Mouse (Mus musculus) intestine, embryonic 14.5 days (tissue): ENCODE measurements at regions not wholly inside any gene's neighbourhood (a gene's known extent, or its start where the extent isn't known, plus 50 kb on each side); places are given as distances from the start of the nearest gene placed in this dataset.

Experiments
- ATAC-seq: fragments of 200-750 bp; cut with Nextera tagmentation; replicated peaks from 2 replicates; pipeline ENCODE4 v1.8.0; 2017; ENCODE audit warnings: low read depth, moderate number of reproducible peaks, moderate TSS enrichment, moderate library complexity; ENCODE audit not compliant: low FRiP score, low TSS enrichment
- DNase-seq: peaks from one replicate; pipeline ENCODE4 v3.0.0-alpha.2; 2018; ENCODE audit warnings: low spot score
- H3K27ac ChIP-seq: fragments of 300-500 bp; sonication (generic); 2 replicates; pipeline ENCODE4 v1.5.1; 2014; ENCODE audit warnings: low read depth, mild to moderate bottlenecking, control low read depth
- H3K27me3 ChIP-seq: fragments of 300-500 bp; sonication (generic); replicated peaks from 2 replicates; pipeline ENCODE4 v1.6.1; 2014; ENCODE audit warnings: low read length, control low read depth; ENCODE audit not compliant: control insufficient read depth, insufficient read depth
- H3K36me3 ChIP-seq: fragments of 300-500 bp; sonication (generic); 2 replicates; pipeline ENCODE4 v1.6.1; 2014; ENCODE audit warnings: low read length, control low read depth; ENCODE audit not compliant: control insufficient read depth, insufficient read depth
- H3K4me1 ChIP-seq: fragments of 300-500 bp; sonication (generic); replicated peaks from 2 replicates; pipeline ENCODE4 v1.6.1; 2014; ENCODE audit warnings: low read length, control low read depth, mixed read lengths; ENCODE audit not compliant: control insufficient read depth, insufficient read depth
- H3K4me2 ChIP-seq: fragments of 300-500 bp; sonication (generic); 2 replicates; pipeline ENCODE4 v1.6.1; 2014; ENCODE audit warnings: low read length
- H3K4me3 ChIP-seq: fragments of 300-500 bp; sonication (generic); 2 replicates; pipeline ENCODE4 v1.5.1; 2014; ENCODE audit warnings: low read depth, low read length, control low read depth, mixed read lengths
- H3K9ac ChIP-seq: fragments of 300-500 bp; sonication (generic); 2 replicates; pipeline ENCODE4 v1.6.1; 2014; ENCODE audit warnings: mild to moderate bottlenecking, low read length
- H3K9me3 ChIP-seq: fragments of 300-500 bp; sonication (generic); 2 replicates; pipeline ENCODE4 v1.6.1; 2016; ENCODE audit warnings: low read length, control low read depth; ENCODE audit not compliant: control insufficient read depth
- WGBS: fragments of 180-500 bp; shearing (Covaris S2); extraction: QIAGEN DNeasy Blood & Tissue Kit; methylation state at CpG from one replicate; pipeline ENCODE4 v1.1.7; 2014; 5-methylcytosine and 5-hydroxymethylcytosine counted together

GRCm38 (mm10) chr16:52980995-52981394 lies 527.1 kb upstream of the Alcam start:
- Histone ChIP-seq H3K4me3 (no peak overlapping the region), H3K4me1 (no peaks in the 10 kb centered on the region), H3K9me3 (no peaks in the 10 kb centered on the region), H3K27me3 (no peaks in the 10 kb centered on the region), H3K36me3 (no peaks in the 10 kb centered on the region), H3K4me2 (no peak overlapping the region), H3K9ac (no peak overlapping the region), H3K27ac (no peak overlapping the region)
- no peak for DNase-seq
- 85% methylated on average over 2 of the region's 2 CpGs for WGBS
- ATAC-seq, result no peak

GRCm38 (mm10) chr16:52972811-52973210 lies 518.9 kb upstream of the Alcam start:
- DNase-seq, result no peak
- no peaks in the 10 kb centered on the region for H3K4me1 ChIP-seq
- H3K4me3 ChIP-seq, result no peak overlapping the region
- WGBS, result 92% methylated on average over 2 of the region's 2 CpGs
- H3K27ac ChIP-seq, result no peak overlapping the region
- no peak for ATAC-seq
- no peak overlapping the region for H3K4me2 ChIP-seq
- no peaks in the 10 kb centered on the region for H3K36me3 ChIP-seq
- H3K9me3 ChIP-seq, result no peaks in the 10 kb centered on the region
- no peaks in the 10 kb centered on the region for H3K27me3 ChIP-seq
- H3K9ac ChIP-seq, result no peak overlapping the region

- ATAC-seq (no peak), DNase-seq (no peak)
- no peaks in the 10 kb centered on the region for H3K4me1 ChIP-seq
- H3K36me3 ChIP-seq, result no peaks in the 10 kb centered on the region
- H3K4me2 ChIP-seq, result no peak overlapping the region
- H3K4me3 ChIP-seq, result no peak overlapping the region
- no peak overlapping the region for H3K27ac ChIP-seq
- H3K27me3 ChIP-seq, result no peaks in the 10 kb centered on the region
- H3K9ac ChIP-seq, result no peak overlapping the region
- 59% methylated on average over 4 of the region's 4 CpGs for WGBS
- no peaks in the 10 kb centered on the region for H3K9me3 ChIP-seq
Measured at GRCm38 (mm10) chr16:52947679-52948078, 493.8 kb upstream of the Alcam start.

GRCm38 (mm10) chr16:52934749-52935148 lies 480.9 kb upstream of the Alcam start:
- Histone ChIP-seq H3K27ac (no peak overlapping the region), H3K9ac (no peak overlapping the region), H3K4me3 (no peak overlapping the region), H3K4me2 (no peak overlapping the region), H3K27me3 (no peaks in the 10 kb centered on the region), H3K9me3 (no peaks in the 10 kb centered on the region), H3K36me3 (no peaks in the 10 kb centered on the region), H3K4me1 (no peaks in the 10 kb centered on the region)
- ATAC-seq (no peak), DNase-seq (no peak)
- WGBS, result 62% methylated on average over 1 of the region's 1 CpGs

- no peak overlapping the region for H3K4me3 ChIP-seq
- no peak for DNase-seq
- H3K9ac ChIP-seq, result no peak overlapping the region
- ATAC-seq, result no peak
- H3K36me3 ChIP-seq, result no peaks in the 10 kb centered on the region
- no peaks in the 10 kb centered on the region for H3K27me3 ChIP-seq
- no peak overlapping the region for H3K4me2 ChIP-seq
- 80% methylated on average over 3 of the region's 3 CpGs for WGBS
- H3K27ac ChIP-seq, result no peak overlapping the region
- H3K4me1 ChIP-seq, result no peaks in the 10 kb centered on the region
- H3K9me3 ChIP-seq, result no peaks in the 10 kb centered on the region
Measured at GRCm38 (mm10) chr16:52931978-52932377, 478.1 kb upstream of the Alcam start.

GRCm38 (mm10) chr16:52892467-52893255 lies 438.8 kb upstream of the Alcam start:
- Histone ChIP-seq H3K36me3 (no peaks in the 10 kb centered on the region), H3K4me3 (no peak overlapping the region)

GRCm38 (mm10) chr16:52879463-52880114 lies 425.7 kb upstream of the Alcam start:
- no peaks in the 10 kb centered on the region for H3K9me3 ChIP-seq
- WGBS, result 68% methylated on average over 4 of the region's 4 CpGs
- ATAC-seq, result no peak
- H3K36me3 ChIP-seq, result no peaks in the 10 kb centered on the region
- H3K4me1 ChIP-seq, result no peaks in the 10 kb centered on the region
- no peak overlapping the region for H3K9ac ChIP-seq
- DNase-seq, result no peak
- no peaks in the 10 kb centered on the region for H3K27me3 ChIP-seq
- H3K4me3 ChIP-seq, result no peak overlapping the region
- H3K27ac ChIP-seq, result no peak overlapping the region
- H3K4me2 ChIP-seq, result no peak overlapping the region

More at GRCm38 (mm10) chr16:52892467-52893255, 438.8 kb upstream of the Alcam start:
- Histone ChIP-seq H3K27me3 (no peaks in the 10 kb centered on the region), H3K9ac (no peak overlapping the region), H3K4me1 (no peaks in the 10 kb centered on the region), H3K4me2 (no peak overlapping the region), H3K27ac (no peak overlapping the region), H3K9me3 (no peaks in the 10 kb centered on the region)
- WGBS, result 84% methylated on average over 14 of the region's 14 CpGs
- DNase-seq (no peak), ATAC-seq (no peak)

GRCm38 (mm10) chr16:52867833-52868232 lies 414.0 kb upstream of the Alcam start:
- H3K4me1 ChIP-seq, result no peaks in the 10 kb centered on the region
- DNase-seq (no peak), ATAC-seq (no peak)
- H3K27ac ChIP-seq, result no peak overlapping the region
- H3K9me3 ChIP-seq, result no peaks in the 10 kb centered on the region
- H3K36me3 ChIP-seq, result no peaks in the 10 kb centered on the region
- 78% methylated on average over 6 of the region's 6 CpGs for WGBS
- H3K4me2 ChIP-seq, result no peak overlapping the region
- no peak overlapping the region for H3K9ac ChIP-seq
- no peaks in the 10 kb centered on the region for H3K27me3 ChIP-seq
- H3K4me3 ChIP-seq, result no peak overlapping the region

GRCm38 (mm10) chr16:52863554-52863953 lies 409.7 kb upstream of the Alcam start:
- Histone ChIP-seq H3K4me3 (no peak overlapping the region), H3K9ac (no peak overlapping the region), H3K4me1 (0 out of 2 replicates have a peak, but pooled peaks cover 1% of the 10 kb centered on the region), H3K27ac (no peak overlapping the region), H3K9me3 (no peaks in the 10 kb centered on the region), H3K4me2 (no peak overlapping the region), H3K27me3 (no peaks in the 10 kb centered on the region), H3K36me3 (no peaks in the 10 kb centered on the region)
- DNase-seq (no peak), ATAC-seq (no peak)
- 46% methylated on average over 1 of the region's 1 CpGs for WGBS
